Mouse (Mus musculus) layer of hippocampus, adult 18-20 months (tissue): ENCODE measurements around the gene Slc23a3. TPM values are rescaled to one million over a fixed set of nuclear protein-coding genes. Genes with fewer than 3 reads are reported as not detected.
A peak's percentile ranks its signal among the peaks of the same experiment; 100 is the strongest.

ENCODE experiments used
- DNase-seq, 2 experiments: peaks; one replicate each; pipeline ENCODE4 v3.0.0; 2022; ENCODE audit warnings: low spot score in 2 of 2
- long read RNA-seq: library from polyadenylated mRNA; stranded (forward); transcript quantifications from one replicate; pipeline ENCODE4 v2.0.0, GENCODE M21; 2021
- total RNA-seq, 2 experiments: library from RNA; stranded (reverse); gene quantifications; 2 replicates each; pipeline ENCODE4 v1.2.3; 2021

Gene Slc23a3
- under 1 TPM; 0.15 to 0.47 TPM for total RNA-seq
- long read RNA-seq = 0 reads

DNA sequence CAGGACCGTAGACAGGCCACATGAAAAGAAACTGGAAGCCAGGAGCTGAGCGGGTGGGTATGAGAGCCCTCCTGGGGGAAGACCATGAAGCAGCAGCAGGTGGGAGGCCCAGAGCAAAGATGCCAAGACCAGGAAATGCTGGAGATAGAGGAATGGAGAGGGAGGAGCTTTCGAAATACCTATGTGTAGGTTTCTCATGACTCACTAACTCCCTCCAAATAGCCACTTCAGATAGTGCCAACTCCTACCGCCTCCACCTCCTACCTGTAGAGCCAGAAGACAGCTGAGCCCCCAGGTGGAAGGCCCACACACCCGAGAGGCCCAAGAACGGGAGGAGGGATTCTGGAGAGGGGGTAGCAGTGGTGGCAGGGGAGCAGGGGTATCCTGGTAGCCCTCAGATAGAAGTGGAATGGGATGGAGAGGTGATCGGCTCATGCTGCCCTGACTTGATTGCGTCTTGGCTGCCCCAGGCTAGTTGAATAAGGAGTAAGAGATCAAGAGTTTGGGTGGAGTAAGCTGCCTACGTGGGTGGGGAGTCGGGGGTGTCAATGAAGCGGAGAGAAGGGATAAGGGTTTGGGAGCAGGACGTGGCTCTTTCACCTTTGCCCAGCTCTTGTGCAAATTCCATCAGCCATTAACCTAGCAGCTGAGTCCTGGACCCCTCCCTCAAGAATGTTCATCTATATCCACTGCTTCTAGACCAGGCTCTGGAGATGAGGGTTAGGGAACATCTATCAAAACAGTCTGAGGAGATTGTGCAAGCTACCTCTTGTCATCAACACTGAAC, at the start of gene Slc23a3:
Gene Slc23a3 (minus strand): TSS at position 470 of the 787 bp plus-strand sequence.
- no peak for DNase-seq

DNA sequence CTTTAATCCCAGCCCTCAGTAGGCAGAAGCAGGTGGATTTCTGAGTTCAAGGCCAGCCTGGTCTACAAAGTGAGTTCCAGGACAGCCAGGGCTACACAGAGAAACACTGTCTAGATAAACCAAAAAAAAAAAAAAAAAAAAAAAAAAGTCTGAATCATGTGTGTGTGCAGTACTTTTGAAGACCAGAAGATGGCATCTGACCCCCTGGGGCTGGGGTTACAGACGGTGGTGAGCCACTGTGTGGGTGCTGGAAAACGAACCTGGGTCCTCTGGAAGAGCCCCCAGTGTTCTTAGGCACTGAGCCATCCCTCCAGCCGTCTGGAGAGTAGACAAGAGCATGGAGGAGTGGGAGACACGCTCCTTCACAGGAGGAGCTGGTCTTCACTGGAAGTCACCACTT, 48.5 kb upstream of the Slc23a3 start:
- no peak for DNase-seq

DNA sequence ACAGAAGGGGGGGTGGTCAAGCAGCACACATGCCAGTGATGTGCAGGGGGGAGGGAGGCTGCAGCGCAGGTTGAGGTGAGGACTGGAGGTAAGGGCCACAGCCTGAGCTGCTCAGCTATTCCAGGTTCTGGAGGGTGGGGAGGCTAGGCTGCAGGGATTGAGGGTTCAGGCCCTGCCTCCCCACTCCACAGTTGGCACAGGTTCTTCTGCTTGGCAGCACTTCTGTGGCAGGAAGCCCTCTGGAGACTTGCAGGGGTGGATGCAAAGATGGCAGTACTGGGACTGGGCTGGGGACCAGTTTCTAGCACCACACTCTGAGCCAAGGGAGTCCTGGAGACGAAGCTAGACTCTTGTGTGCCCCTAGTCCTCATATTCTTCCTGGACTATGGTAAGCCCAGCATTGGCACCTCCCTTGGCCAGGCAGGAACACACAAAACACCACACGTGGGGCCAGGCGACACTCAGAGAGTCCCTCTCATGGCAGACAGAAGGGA, 47.7 kb upstream of the Slc23a3 start:
- no peak for DNase-seq

DNA sequence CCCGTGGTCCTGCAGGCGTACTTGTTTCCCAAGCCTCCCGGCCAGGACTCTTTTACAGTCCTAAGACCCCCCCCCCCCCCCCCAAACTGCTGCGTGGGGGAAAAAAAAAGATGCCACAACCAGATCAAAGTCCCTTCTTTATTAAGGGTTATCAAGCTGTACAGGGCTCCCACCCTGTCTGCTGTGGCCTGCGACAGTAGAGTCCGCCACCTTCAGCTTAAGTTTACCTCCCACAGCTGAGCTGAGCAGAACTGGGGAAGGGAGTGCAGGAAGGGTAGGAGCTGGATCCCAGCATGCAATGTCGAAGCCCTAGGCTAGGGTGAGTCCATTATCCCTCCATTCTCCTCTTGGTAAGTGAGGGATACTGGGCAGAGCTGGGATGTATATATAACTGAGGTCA, 47.1 kb upstream of the Slc23a3 start:
- DNase-seq = no peak

DNA sequence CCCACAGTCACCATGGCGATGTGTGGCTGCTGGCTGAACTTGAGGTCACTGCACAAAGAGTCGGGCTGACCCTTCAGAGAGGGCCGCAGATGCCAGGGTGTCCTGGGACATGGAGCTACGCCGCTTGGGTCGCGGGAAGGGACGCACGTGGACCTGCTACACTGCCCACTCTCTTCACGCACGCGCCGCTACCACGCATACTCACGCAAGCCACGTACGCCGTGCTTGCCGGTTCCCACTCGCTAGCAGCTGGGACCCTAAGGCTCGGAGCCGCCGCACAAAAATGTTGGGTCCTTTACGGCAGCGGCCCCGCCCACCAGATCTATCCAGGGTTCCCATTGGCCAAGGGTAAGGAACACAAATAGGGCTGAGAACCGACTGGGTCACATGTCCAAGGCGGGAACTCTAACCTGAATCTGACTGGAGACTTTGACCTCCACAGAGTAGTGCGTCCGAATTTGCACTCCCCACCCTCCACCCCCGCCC, 46.5 kb upstream of the Slc23a3 start, which contains the start of gene Abcb6:
Gene Abcb6 (minus strand): TSS at position 288 of the 486 bp plus-strand sequence.
- DNase-seq = peak; percentile 92 to 95

DNA sequence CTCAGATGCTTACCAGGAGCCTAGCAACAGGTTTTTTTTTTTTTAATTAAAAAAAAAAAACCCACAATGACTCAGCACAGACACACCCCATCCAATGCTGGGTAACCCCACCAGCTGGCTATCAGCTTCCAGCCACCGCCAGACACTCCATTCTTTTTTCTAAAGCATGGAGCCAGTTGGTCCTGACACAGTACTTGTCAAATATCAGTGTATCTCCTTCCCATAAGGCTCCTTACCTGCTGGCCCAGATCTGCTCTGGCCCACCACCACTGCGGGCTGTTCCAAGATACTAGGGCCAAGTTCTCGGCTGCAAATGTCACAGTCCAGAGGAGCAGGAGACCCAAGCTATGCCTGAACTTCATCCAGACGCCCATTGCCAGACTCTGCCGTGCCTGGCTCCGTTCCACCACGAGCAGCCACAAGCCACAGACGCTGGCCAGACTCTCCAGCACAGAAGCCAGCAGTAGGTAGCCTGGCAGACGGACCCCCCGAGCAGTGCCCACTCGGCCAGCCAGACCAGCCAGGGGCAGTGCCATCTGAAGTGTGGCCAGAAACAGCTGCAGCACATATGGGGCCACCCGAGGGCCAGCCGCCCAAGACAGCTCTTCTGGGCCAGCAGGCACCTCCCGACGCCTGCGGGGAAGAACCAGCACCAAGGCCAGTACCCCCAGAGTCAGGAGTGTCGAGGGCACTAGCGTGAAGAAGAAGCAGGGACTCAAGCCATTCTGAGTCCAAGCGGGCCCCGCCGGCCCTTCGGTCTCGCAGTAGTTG, 45.8 kb upstream of the Slc23a3 start:
- DNase-seq = peak in 1 of 2 experiments; percentile 39

DNA sequence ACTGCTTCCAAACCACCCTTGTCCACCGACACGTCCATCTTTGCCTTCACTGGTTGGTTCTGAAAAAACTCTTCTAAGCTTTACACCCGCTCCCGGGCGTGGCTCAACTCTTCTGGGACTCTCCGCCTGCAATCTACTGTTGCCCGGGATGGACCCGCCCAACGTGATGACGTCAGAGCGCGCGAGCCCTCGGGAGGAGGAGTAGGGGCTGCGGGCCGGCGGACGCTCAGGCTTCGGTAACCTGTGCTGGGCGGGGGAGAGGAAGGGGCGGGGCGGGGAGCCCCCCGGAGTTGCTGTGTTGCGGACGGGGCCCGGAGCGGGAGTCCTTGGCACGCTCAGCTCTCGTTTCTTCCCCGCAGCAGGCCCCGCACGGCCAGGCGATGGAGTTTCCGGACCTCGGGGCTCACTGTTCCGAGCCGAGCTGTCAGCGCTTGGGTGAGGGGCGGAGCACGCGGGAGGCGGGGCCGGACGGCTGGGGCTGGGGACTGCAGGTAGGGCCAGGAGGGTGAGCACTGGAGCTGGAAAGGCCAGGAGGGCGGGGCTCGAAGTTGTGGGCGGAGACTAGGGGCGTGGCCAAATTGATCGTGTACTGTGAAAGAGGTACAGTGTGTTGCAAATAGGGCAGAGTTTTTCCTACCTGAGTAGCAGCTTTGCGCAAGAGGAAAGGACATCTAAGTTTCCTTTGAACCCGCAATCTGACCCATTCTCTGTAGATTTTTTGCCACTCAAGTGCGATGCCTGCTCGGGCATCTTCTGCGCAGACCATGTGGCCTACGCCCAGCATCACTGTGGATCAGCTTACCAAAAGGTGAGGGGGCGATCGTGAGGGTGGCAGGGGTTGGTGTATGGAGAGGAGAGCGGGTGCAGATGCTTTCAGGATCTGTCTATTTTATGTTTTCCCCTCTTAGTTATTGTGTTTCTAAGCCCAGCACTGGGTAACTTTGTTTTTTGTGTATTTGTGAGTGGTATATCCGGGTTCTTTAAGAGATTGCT, 35.1 kb upstream of the Slc23a3 start, which contains the start of gene Zfand2b:
Gene Zfand2b (plus strand): TSS at position 175 of the 993 bp plus-strand sequence.
- peak; percentile 91 to 95 for DNase-seq

DNA sequence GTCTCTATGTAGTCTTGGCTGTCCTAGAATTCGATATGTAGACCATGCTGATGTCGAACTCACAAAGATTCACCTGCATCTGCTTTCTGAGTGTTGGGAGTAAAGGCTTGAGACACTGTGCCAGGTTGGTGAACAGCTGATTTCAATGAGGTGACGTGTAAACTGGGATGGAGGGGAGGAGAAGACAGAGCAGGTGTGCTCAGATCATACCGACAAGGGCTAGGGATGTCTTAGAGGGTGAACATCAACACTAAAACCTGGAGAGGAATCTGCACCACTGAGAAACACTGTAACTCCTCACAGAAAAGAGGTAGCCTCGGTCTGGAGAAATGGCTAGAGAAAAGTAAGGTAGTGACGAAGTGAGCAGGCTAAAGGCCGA, 34.4 kb upstream of the Slc23a3 start:
- no peak for DNase-seq

DNA sequence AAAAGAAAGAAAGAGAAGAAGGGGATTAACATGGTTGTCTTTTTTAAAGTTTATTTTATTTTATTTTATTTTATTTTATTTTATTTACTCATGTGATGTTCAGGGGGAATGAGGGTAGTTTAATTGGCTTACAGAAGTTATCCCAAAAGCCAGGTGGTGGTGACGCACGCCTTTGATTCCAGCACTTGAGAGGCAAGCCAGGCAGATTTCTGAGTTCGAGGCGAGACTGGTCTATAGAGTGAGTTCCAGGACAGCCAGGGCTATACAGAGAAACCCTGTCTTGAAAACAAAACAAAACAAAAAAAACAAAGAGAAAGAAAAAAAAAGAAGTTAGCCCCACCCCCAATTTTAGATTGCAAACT, 26.5 kb upstream of the Slc23a3 start:
- DNase-seq = no peak

DNA sequence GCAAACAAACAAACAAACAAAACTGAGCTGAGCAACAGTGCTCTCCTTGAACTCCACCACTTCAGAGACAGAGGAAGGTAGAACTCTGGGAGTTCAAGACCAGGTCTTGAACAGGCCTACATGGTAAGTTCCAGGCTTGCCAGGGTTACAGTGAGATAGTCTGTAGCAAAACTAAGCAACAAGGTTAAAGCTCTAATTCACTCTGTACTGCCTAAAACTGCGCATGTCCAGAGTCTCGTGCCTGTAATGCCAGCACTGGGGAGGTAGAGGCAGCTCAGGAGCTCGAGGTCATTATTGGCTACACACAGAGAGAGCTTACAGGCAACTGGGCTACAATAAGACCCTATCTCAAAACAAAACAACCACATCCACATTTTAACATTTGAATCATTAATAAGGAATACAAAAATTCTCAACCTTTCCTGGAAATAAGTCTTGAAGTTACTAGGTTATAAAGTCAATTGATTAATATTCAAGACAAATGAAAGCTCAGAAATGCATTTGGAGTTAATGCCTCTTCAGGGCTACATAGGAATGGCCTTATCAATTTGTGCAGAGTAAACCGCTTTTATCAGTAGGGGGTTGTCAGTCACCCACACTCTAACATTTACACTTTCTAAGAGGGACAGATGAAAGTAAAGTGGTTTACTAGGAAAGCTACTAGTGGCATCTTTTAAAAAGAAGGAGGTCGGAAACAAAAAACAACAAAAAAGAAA, 26.0 kb upstream of the Slc23a3 start:
- no peak for DNase-seq

DNA sequence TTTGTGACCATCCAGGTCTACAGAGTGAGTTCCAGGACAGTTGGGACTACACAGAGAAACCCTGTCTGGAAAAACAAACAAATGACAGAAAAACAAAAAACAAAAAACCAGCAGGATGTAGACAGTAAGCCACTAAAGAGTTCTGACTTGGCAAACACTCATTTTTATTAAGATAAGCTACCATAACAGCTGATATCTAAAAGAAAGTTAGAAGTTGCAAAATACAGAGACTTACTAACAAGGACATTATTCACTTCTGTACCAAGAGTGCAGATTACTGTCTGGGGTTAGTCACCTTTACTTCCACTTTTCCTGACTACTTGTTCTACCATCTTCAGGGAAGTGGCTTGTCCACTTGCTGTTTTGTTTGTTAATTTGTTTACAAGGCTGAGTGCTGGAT, 25.3 kb upstream of the Slc23a3 start:
- DNase-seq = no peak

DNA sequence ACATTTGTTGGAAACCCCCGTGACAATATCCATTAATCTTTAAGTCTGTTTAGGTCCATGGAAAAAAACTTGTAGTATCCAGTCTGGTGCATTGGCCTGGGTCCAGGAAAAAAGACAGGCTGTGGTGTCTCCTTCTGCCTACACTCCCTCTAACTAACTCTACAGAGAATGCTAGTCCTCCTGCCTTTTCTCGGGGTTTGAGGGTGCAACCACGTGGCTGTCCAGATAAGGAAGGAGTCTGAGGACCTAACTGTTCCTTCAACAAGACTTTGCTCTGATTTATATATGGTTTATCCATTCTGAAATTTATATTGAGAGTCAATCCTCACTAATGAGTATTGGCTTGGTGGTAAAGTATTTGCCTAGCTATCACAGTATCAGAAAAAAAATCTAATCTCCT, 22.1 kb upstream of the Slc23a3 start:
- DNase-seq = no peak

DNA sequence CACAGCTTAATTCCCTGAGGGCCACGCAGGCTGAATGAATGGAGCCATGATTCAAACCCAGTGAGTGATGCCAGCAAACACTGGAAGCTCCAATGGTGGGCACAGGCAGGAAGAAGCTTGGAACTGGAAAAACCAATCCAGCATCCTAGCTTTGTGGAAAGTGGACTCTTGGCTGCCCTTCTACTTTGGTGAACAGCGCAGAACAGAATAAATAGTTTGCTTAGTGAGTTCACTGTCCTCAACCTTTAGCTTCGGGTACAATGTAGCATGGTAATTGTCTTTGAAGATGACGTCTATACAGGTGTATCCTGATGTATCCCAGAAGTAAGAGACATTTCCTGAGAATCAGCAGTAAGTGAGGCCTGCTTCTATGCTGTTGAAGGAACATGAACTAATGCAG, 15.0 kb upstream of the Slc23a3 start:
- no peak for DNase-seq

DNA sequence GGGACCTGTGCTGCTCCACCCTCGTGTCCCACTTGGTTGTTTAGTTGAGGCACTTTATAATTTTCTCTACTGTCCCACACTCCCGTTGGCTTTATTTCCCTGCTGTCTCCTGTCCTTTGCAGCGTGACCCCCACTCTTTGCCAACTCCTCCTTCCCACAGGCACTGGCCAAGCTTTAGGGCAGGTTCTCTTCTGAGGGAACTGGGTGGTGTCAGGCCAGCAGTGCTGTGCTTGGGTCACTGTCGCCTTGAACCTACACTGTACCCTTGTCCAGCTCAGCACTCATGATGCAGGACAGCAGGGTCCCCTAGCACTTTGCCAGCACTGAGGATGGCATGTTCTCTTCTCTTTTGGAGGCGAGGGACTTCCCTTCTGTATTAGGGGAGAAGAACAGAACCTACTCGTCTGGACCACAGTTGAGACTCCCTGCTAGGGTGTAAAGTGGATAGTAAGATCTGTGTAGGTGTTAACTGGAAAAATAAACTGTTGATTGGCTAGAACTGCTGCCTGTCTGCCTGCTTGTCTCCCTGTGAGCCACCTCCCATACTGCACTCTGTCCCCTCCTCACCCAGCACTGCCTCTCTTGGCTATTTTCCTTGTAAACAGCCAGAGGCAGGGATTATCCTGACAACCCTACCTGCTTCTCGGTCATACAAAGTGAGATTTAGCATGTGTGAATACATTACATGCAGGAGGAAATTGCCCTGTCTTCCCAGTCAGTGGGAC, 13.9 kb upstream of the Slc23a3 start:
- no peak for DNase-seq

DNA sequence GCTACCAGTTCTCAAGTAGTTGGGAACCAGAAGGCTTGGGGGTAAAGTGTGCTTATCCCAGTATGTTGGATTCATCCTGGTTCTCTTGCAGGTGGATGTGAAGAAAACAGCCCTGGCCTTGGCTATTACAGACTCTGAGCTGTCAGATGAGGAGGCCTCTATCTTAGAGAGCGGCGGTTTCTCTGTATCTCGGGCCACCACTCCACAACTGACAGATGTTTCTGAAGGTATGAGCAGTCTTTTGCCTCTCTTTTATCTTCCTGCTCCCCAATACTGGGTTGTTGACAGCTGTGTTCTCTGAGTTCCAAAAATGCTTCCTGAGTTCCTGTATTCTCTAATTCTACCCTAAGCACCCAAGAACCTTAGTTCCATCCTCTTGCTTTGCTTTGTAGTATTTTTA, 11.9 kb upstream of the Slc23a3 start:
- no peak for DNase-seq

DNA sequence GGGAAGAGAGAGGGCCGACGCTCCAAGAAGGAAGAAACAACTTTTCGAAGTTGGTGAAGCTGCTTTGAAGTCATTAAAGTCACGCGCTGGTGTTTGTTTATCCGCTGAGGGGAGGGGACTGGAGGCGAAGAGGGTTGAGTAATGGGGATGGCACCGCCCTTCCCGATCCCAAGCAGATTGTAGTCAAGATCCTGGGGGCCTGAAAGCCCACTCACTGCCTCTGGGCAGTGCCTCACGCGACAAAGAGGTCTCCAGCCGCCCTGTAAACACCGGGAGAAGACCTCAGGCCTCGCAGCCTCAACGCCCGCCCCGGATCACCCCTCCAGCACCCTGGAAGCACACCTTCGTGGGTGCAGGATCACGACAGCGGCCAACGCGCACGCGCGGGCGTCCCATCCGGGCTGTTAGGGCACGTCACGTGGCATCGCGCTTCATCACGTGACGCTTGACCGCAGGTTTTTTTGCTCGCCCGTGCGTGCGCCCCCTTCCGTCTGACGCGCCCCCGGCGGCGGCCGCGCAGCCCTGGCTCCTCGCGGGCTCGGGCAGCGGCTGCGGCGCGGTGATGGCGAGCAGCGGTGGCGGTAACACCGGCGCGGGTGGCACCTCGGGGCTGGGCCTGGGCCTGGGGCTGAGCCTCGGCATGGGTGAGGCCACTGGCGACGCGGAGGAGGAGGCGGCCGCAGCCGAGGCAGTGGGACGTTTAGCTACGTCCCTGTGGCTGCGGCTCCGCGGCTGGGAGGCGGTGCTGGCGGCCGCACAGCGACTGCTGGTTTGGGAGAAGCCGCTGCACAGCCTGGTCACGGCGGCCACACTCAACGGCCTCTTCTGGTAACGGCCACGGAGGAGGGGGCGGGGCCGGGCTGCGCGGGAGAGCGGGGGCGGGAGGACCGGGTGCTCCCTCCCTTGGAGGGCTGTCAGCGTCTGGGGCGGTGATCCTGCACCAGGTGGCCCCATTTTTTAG, 8.9 kb upstream of the Slc23a3 start, which contains the start of the genes Cnppd1 and Retreg2:
Gene Cnppd1 (minus strand): TSS at position 411 of the 961 bp plus-strand sequence.
Gene Retreg2 (plus strand): TSS at position 478 of the 961 bp plus-strand sequence.
- peak; percentile 93 to 97 for DNase-seq

DNA sequence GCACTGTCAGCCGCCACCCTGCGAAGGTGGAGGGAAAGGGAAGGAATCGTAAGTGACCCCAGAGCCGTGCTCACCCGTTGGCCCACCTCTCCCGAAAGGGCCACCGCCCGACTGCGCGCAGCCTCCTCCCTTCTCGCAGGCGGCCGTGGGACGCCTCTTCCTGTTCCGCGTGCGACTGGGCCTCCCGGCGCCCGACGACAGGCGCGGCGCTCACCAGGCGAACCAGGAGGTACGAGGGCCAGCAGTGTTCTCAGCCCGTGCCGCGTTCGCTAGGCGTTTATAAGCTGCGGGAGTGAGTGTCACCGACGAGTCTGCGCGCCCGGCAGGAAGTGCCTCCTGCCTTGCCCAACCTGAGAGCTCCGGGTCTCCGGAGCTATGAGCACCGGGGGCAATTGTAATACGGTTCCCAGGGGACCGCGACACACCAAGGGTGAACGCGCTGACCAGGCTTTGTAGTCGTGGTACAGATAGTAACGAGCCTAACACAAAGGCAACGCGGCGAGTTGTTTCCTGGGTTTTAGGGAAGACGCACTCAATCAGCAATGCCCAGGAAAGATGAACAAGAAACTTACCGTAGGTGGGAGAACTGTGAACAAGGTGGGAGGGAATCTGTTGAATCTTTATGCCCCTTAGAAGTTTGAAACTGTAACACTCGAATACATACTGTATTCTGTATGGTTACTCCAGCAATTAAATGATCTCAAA, 7.9 kb upstream of the Slc23a3 start:
- peak; percentile 43 to 61 for DNase-seq
